Mouse (Mus musculus) c-Kit-positive CD71-positive TER-119-negative erythroid progenitor cells, embryonic 14.5 days (primary cell): ENCODE measurements around the gene Slc35f3.

Experiments used
- DNase-seq: peaks from one replicate; pipeline ENCODE4 v3.0.0-alpha.2; 2013; ENCODE audit warnings: low read depth

Gene Slc35f3

GRCm38 (mm10) chr8:126298296-126299093 is at the start of gene Slc35f3:
Gene Slc35f3, plus strand, starts transcription at chr8:126298558.
- DNase-seq = no peak

- DNase-seq = no peak
Observed at GRCm38 (mm10) chr8:126250486-126250885, 47.9 kb upstream of the Slc35f3 start.

- DNase-seq = no peak
Observed at GRCm38 (mm10) chr8:126256585-126257391, 41.6 kb upstream of the Slc35f3 start.

GRCm38 (mm10) chr8:126257392-126257681 is 41.0 kb upstream of the Slc35f3 start:
- DNase-seq = no peak

GRCm38 (mm10) chr8:126258175-126258781 is 40.1 kb upstream of the Slc35f3 start:
- peak; percentile 5 for DNase-seq

- DNase-seq = no peak
Observed at GRCm38 (mm10) chr8:126265186-126265585, 33.2 kb upstream of the Slc35f3 start.

GRCm38 (mm10) chr8:126267118-126267517 is 31.2 kb upstream of the Slc35f3 start:
- peak; percentile 8 for DNase-seq

GRCm38 (mm10) chr8:126269733-126270132 is 28.6 kb upstream of the Slc35f3 start:
- DNase-seq = no peak

GRCm38 (mm10) chr8:126272445-126272844 is 25.9 kb upstream of the Slc35f3 start:
- no peak for DNase-seq

GRCm38 (mm10) chr8:126273066-126273465 is 25.3 kb upstream of the Slc35f3 start:
- no peak for DNase-seq

GRCm38 (mm10) chr8:126274866-126275360 is 23.4 kb upstream of the Slc35f3 start:
- DNase-seq = no peak

GRCm38 (mm10) chr8:126275886-126276285 is 22.5 kb upstream of the Slc35f3 start:
- no peak for DNase-seq

GRCm38 (mm10) chr8:126291951-126292350 is 6.4 kb upstream of the Slc35f3 start:
- DNase-seq = no peak

- DNase-seq = peak; percentile 13
Observed at GRCm38 (mm10) chr8:126297284-126297845, 993 bp upstream of the Slc35f3 start.

GRCm38 (mm10) chr8:126299333-126299732 is 975 bp downstream of the Slc35f3 start:
- DNase-seq = no peak

GRCm38 (mm10) chr8:126300350-126300749 is 2.0 kb downstream of the Slc35f3 start:
- DNase-seq = no peak

GRCm38 (mm10) chr8:126301580-126301979 is 3.2 kb downstream of the Slc35f3 start:
- no peak for DNase-seq

- DNase-seq = no peak
Observed at GRCm38 (mm10) chr8:126307164-126307563, 8.8 kb downstream of the Slc35f3 start.

- DNase-seq = no peak
Observed at GRCm38 (mm10) chr8:126309015-126309414, 10.7 kb downstream of the Slc35f3 start.

- DNase-seq = no peak
Observed at GRCm38 (mm10) chr8:126324931-126325330, 26.6 kb downstream of the Slc35f3 start.

GRCm38 (mm10) chr8:126326136-126326535 is 27.8 kb downstream of the Slc35f3 start:
- no peak for DNase-seq

GRCm38 (mm10) chr8:126326731-126327130 is 28.4 kb downstream of the Slc35f3 start:
- DNase-seq = no peak
